Mouse (Mus musculus): ENCODE results near the gene Cox20.

Gene Cox20

GRCm38 (mm10) chr1:178357776-178358710 lies 39.1 kb downstream of the Cox20 start:
- no peak for DNase-seq (ENCODE audit: low spot score)

- no peak for DNase-seq (ENCODE audit: low spot score)
Observed at GRCm38 (mm10) chr1:178360264-178360663, 41.3 kb downstream of the Cox20 start.

GRCm38 (mm10) chr1:178360702-178361101 lies 41.8 kb downstream of the Cox20 start:
- DNase-seq (ENCODE audit: low spot score), result peak; percentile 36

- no peak for DNase-seq (ENCODE audit: low spot score)
Observed at GRCm38 (mm10) chr1:178365171-178365570, 46.2 kb downstream of the Cox20 start.

- no peak for DNase-seq (ENCODE audit: low spot score)
Observed at GRCm38 (mm10) chr1:178368121-178368520, 49.2 kb downstream of the Cox20 start.

- peak; percentile 86 for DNase-seq (ENCODE audit: low spot score)
Observed at GRCm38 (mm10) chr1:178368548-178369271, 49.8 kb downstream of the Cox20 start.

GRCm38 (mm10) chr1:178369272-178369651 lies 50.3 kb downstream of the Cox20 start:
- DNase-seq (ENCODE audit: low spot score), result peak; percentile 72

All from retina, embryonic 14.5 days (tissue).